Mouse (Mus musculus): Measurements from ENCODE around the gene Tex19.2.

GRCm38 (mm10) chr11:121111601-121112000 lies 6.9 kb downstream of the Tex19.2 start:
- TF ChIP-seq CTCF (IDR thresholded peaks at IDR 0.05; ENCODE audit: borderline replicate concordance, insufficient read depth, low read depth, low read length) (no peak), POLR2A (IDR thresholded peaks at IDR 0.05; ENCODE audit: borderline replicate concordance, insufficient read depth, low read length) (no peak)
